Mouse (Mus musculus) heart, embryonic 11.5 days (tissue): ENCODE measurements around the gene Lsp1. TPM values are rescaled to one million over a fixed set of nuclear protein-coding genes. Genes with fewer than 3 reads are reported as not detected.
A peak's percentile ranks its signal among the peaks of the same experiment; 100 is the strongest.

ENCODE experiments used
- ATAC-seq: fragments of 200-750 bp; cut with Nextera tagmentation; replicated peaks from 2 replicates; pipeline ENCODE4 v1.8.0; 2017; ENCODE audit warnings: moderate library complexity; ENCODE audit not compliant: insufficient number of reproducible peaks, low FRiP score, low TSS enrichment
- H3K27ac ChIP-seq: fragments of 300-500 bp; sonication (generic); 2 replicates; pipeline ENCODE4 v1.5.1; 2014; ENCODE audit warnings: mild to moderate bottlenecking, low read depth, low read length
- H3K27me3 ChIP-seq: fragments of 300-500 bp; sonication (generic); 2 replicates; pipeline ENCODE4 v1.6.1; 2014; ENCODE audit warnings: mild to moderate bottlenecking, low read length, mixed read lengths; ENCODE audit not compliant: control insufficient read depth, insufficient read depth
- H3K36me3 ChIP-seq: fragments of 300-500 bp; sonication (generic); 2 replicates; pipeline ENCODE4 v1.6.1; 2014; ENCODE audit warnings: mild to moderate bottlenecking, low read length, moderate library complexity, mixed read lengths; ENCODE audit not compliant: control insufficient read depth, insufficient read depth
- H3K4me1 ChIP-seq: fragments of 300-500 bp; sonication (generic); 2 replicates; pipeline ENCODE4 v1.6.1; 2014; ENCODE audit warnings: low read length; ENCODE audit not compliant: control insufficient read depth, insufficient read depth
- H3K4me2 ChIP-seq: fragments of 300-500 bp; sonication (generic); 2 replicates; pipeline ENCODE4 v1.6.1; 2014; ENCODE audit warnings: mild to moderate bottlenecking, moderate library complexity
- H3K4me3 ChIP-seq: fragments of 300-500 bp; sonication (generic); 2 replicates; pipeline ENCODE4 v1.5.1; 2014; ENCODE audit warnings: low read depth, low read length
- H3K9ac ChIP-seq: fragments of 300-500 bp; sonication (generic); 2 replicates; pipeline ENCODE4 v1.6.1; 2014; ENCODE audit warnings: mild to moderate bottlenecking, low read depth, low read length, moderate library complexity
- H3K9me3 ChIP-seq: fragments of 300-500 bp; sonication (generic); replicated peaks from 2 replicates; pipeline ENCODE4 v1.6.1; 2016; ENCODE audit warnings: low read length; ENCODE audit not compliant: control insufficient read depth
- WGBS: fragments of 180-500 bp; shearing (Covaris S2); extraction: QIAGEN DNeasy Blood & Tissue Kit; methylation state at CpG from one replicate; pipeline ENCODE4 v1.1.7; 2014; ENCODE audit not compliant: insufficient replicate concordance; 5-methylcytosine and 5-hydroxymethylcytosine counted together
- polyA plus RNA-seq: library from polyadenylated mRNA; unstranded; fragments of >200 nt; fragmentation: Nextera tagmentation; extraction: Ambion mirVana; gene quantifications from 2 replicates; pipeline ENCODE4 v1.2.1, GENCODE M21; 2014

The Lsp1 gene
- 31.4 and 32.1 TPM in 2 replicates for polyA plus RNA-seq

GRCm38 (mm10) chr7:142460636-142461077 lies at the start of gene Lsp1:
Gene Lsp1 (plus strand): TSS chr7:142460809.
- H3K36me3 ChIP-seq, result no peaks in the 10 kb centered on the region
- 92% methylated on average over 7 of the region's 7 CpGs for WGBS
- no peaks in the 10 kb centered on the region for H3K9me3 ChIP-seq
- H3K4me1 ChIP-seq, result peaks cover 64% of the 10 kb centered on the region
- peak within 1 kb of the TSS; percentile 98 for H3K27ac ChIP-seq
- no peaks in the 10 kb centered on the region for H3K27me3 ChIP-seq
- no peak within 1 kb of the TSS for H3K4me2 ChIP-seq
- no peak for ATAC-seq
- H3K4me3 ChIP-seq, result no peak within 1 kb of the TSS
- peak within 1 kb of the TSS; percentile 34; the same call in 1 of the 2 replicates for H3K9ac ChIP-seq

- H3K9me3 ChIP-seq, result no peaks in the 10 kb centered on the region
- no peak overlapping the region for H3K4me2 ChIP-seq
- H3K36me3 ChIP-seq, result no peaks in the 10 kb centered on the region
- no peak for ATAC-seq
- no peaks in the 10 kb centered on the region for H3K27me3 ChIP-seq
- H3K4me3 ChIP-seq, result no peak overlapping the region
- WGBS, result 67% methylated on average over 6 of the region's 6 CpGs
- no peak overlapping the region for H3K27ac ChIP-seq
- H3K9ac ChIP-seq, result no peak overlapping the region
- H3K4me1 ChIP-seq, result no peaks in the 10 kb centered on the region
Measured at GRCm38 (mm10) chr7:142413285-142413684, 47.3 kb upstream of the Lsp1 start.

GRCm38 (mm10) chr7:142415314-142415713 lies 45.3 kb upstream of the Lsp1 start:
- no peak for ATAC-seq
- no peak overlapping the region for H3K27ac ChIP-seq
- H3K27me3 ChIP-seq, result no peaks in the 10 kb centered on the region
- no peaks in the 10 kb centered on the region for H3K9me3 ChIP-seq
- no peaks in the 10 kb centered on the region for H3K4me1 ChIP-seq
- no peaks in the 10 kb centered on the region for H3K36me3 ChIP-seq
- H3K4me2 ChIP-seq, result no peak overlapping the region
- 57% methylated on average over 4 of the region's 4 CpGs for WGBS
- no peak overlapping the region for H3K9ac ChIP-seq
- no peak overlapping the region for H3K4me3 ChIP-seq

GRCm38 (mm10) chr7:142416225-142416624 lies 44.4 kb upstream of the Lsp1 start:
- Histone ChIP-seq H3K4me1 (no peaks in the 10 kb centered on the region), H3K27ac (no peak overlapping the region), H3K9ac (no peak overlapping the region), H3K9me3 (no peaks in the 10 kb centered on the region), H3K27me3 (no peaks in the 10 kb centered on the region), H3K4me2 (no peak overlapping the region), H3K4me3 (no peak overlapping the region), H3K36me3 (no peaks in the 10 kb centered on the region)
- no peak for ATAC-seq
- WGBS, result 59% methylated on average over 3 of the region's 3 CpGs

- H3K36me3 ChIP-seq, result no peaks in the 10 kb centered on the region
- H3K9ac ChIP-seq, result no peak overlapping the region
- no peaks in the 10 kb centered on the region for H3K4me1 ChIP-seq
- H3K9me3 ChIP-seq, result no peaks in the 10 kb centered on the region
- no peak overlapping the region for H3K4me2 ChIP-seq
- no peak overlapping the region for H3K4me3 ChIP-seq
- 85% methylated on average over 2 of the region's 2 CpGs for WGBS
- H3K27ac ChIP-seq, result no peak overlapping the region
- H3K27me3 ChIP-seq, result no peaks in the 10 kb centered on the region
- no peak for ATAC-seq
Measured at GRCm38 (mm10) chr7:142418027-142418426, 42.6 kb upstream of the Lsp1 start.

- Histone ChIP-seq H3K27me3 (no peaks in the 10 kb centered on the region), H3K4me3 (no peak overlapping the region), H3K36me3 (no peaks in the 10 kb centered on the region), H3K9ac (no peak overlapping the region), H3K4me1 (no peaks in the 10 kb centered on the region), H3K4me2 (no peak overlapping the region), H3K27ac (no peak overlapping the region), H3K9me3 (no peaks in the 10 kb centered on the region)
- 86% methylated on average over 8 of the region's 8 CpGs for WGBS
- no peak for ATAC-seq
Measured at GRCm38 (mm10) chr7:142418679-142419078, 41.9 kb upstream of the Lsp1 start.

GRCm38 (mm10) chr7:142419887-142420286 lies 40.7 kb upstream of the Lsp1 start:
- Histone ChIP-seq H3K4me2 (no peak overlapping the region), H3K27me3 (no peaks in the 10 kb centered on the region), H3K36me3 (no peaks in the 10 kb centered on the region), H3K9ac (no peak overlapping the region), H3K9me3 (no peaks in the 10 kb centered on the region), H3K4me1 (no peaks in the 10 kb centered on the region), H3K4me3 (no peak overlapping the region), H3K27ac (no peak overlapping the region; the same call in 1 of the 2 replicates)
- WGBS, result 76% methylated on average over 5 of the region's 5 CpGs
- 0 out of 2 replicates have a peak, but pooled peaks have one; percentile 71 for ATAC-seq

- H3K36me3 ChIP-seq, result no peaks in the 10 kb centered on the region
- no peaks in the 10 kb centered on the region for H3K4me1 ChIP-seq
- no peak overlapping the region; the same call in 1 of the 2 replicates for H3K27ac ChIP-seq
- no peaks in the 10 kb centered on the region for H3K9me3 ChIP-seq
- no peak overlapping the region for H3K4me2 ChIP-seq
- H3K27me3 ChIP-seq, result no peaks in the 10 kb centered on the region
- H3K4me3 ChIP-seq, result no peak overlapping the region
- ATAC-seq, result no peak
- no peak overlapping the region for H3K9ac ChIP-seq
- 66% methylated on average over 2 of the region's 2 CpGs for WGBS
Measured at GRCm38 (mm10) chr7:142421826-142422225, 38.8 kb upstream of the Lsp1 start.

- H3K27ac ChIP-seq, result no peak overlapping the region
- H3K9me3 ChIP-seq, result no peaks in the 10 kb centered on the region
- peaks cover 17% of the 10 kb centered on the region for H3K4me1 ChIP-seq
- WGBS, result 58% methylated on average over 11 of the region's 11 CpGs
- H3K4me3 ChIP-seq, result no peak overlapping the region
- H3K9ac ChIP-seq, result no peak overlapping the region
- 0 out of 2 replicates have a peak, but pooled peaks have one; percentile 15 for ATAC-seq
- H3K36me3 ChIP-seq, result no peaks in the 10 kb centered on the region
- no peaks in the 10 kb centered on the region for H3K27me3 ChIP-seq
- H3K4me2 ChIP-seq, result no peak overlapping the region
Measured at GRCm38 (mm10) chr7:142425641-142426213, 34.9 kb upstream of the Lsp1 start.
